Mouse (Mus musculus) CD4-positive, CD25-positive, alpha-beta regulatory T cell, adult 2 months (primary cell): ENCODE measurements around the gene H2-T22.
A peak's percentile ranks its signal among the peaks of the same experiment; 100 is the strongest.

Experiments used
- DNase-seq: peaks from one replicate; pipeline ENCODE4 v3.0.0-alpha.2; 2012; ENCODE audit warnings: low read depth, low spot score

The H2-T22 gene

GRCm38 (mm10) chr17:35998545-35999305, 43.8 kb downstream of the H2-T22 start:
- DNase-seq: peak; percentile 55

GRCm38 (mm10) chr17:35997713-35998510, 44.6 kb downstream of the H2-T22 start:
- peak; percentile 78 for DNase-seq

GRCm38 (mm10) chr17:35996949-35997348, 45.6 kb downstream of the H2-T22 start:
- peak; percentile 98 for DNase-seq

- no peak for DNase-seq
Observed at GRCm38 (mm10) chr17:35994879-35995240, 47.7 kb downstream of the H2-T22 start.

GRCm38 (mm10) chr17:35994175-35994878, 48.2 kb downstream of the H2-T22 start:
- peak; percentile 84 for DNase-seq

GRCm38 (mm10) chr17:35993675-35994074, 48.9 kb downstream of the H2-T22 start:
- DNase-seq: peak; percentile 94

GRCm38 (mm10) chr17:35991781-35992180, 50.8 kb downstream of the H2-T22 start:
- DNase-seq: no peak
